Mouse (Mus musculus) forebrain, embryonic 13.5 days (tissue): ENCODE measurements around the gene Tmtc2. TPM values are rescaled to one million over a fixed set of nuclear protein-coding genes. Genes with fewer than 3 reads are reported as not detected.
A peak's percentile ranks its signal among the peaks of the same experiment; 100 is the strongest.

Experiments used
- ATAC-seq: fragments of 200-750 bp; cut with Nextera tagmentation; 2 replicates; pipeline ENCODE4 v1.8.0; 2017
- H3K27ac ChIP-seq: fragments of 300-500 bp; sonication (generic); 2 replicates; pipeline ENCODE4 v1.5.1; 2015; ENCODE audit warnings: inconsistent platforms, mild to moderate bottlenecking, moderate library complexity
- H3K27me3 ChIP-seq: fragments of 300-500 bp; sonication (generic); 2 replicates; pipeline ENCODE4 v1.6.1; 2015; ENCODE audit warnings: mild to moderate bottlenecking, inconsistent platforms
- H3K36me3 ChIP-seq: fragments of 300-500 bp; sonication (generic); 2 replicates; pipeline ENCODE4 v1.6.1; 2015; ENCODE audit warnings: mild to moderate bottlenecking, inconsistent platforms; ENCODE audit not compliant: poor library complexity, severe bottlenecking
- H3K4me1 ChIP-seq: fragments of 300-500 bp; sonication (generic); 2 replicates; pipeline ENCODE4 v1.6.1; 2015; ENCODE audit warnings: inconsistent platforms
- H3K4me2 ChIP-seq: fragments of 300-500 bp; sonication (generic); 2 replicates; pipeline ENCODE4 v1.6.1; 2015; ENCODE audit warnings: inconsistent platforms, mild to moderate bottlenecking, moderate library complexity
- H3K4me3 ChIP-seq: fragments of 300-500 bp; sonication (generic); 2 replicates; pipeline ENCODE4 v1.5.1; 2015; ENCODE audit warnings: mild to moderate bottlenecking, inconsistent platforms
- H3K9ac ChIP-seq: fragments of 300-500 bp; sonication (generic); 2 replicates; pipeline ENCODE4 v1.6.1; 2015; ENCODE audit warnings: mild to moderate bottlenecking, inconsistent platforms
- H3K9me3 ChIP-seq: fragments of 300-500 bp; sonication (generic); replicated peaks from 2 replicates; pipeline ENCODE4 v1.6.1; 2016; ENCODE audit warnings: inconsistent platforms
- WGBS: fragments of 180-500 bp; shearing (Covaris S2); methylation state at CpG from one replicate; pipeline ENCODE4 v1.1.7; 2015; 5-methylcytosine and 5-hydroxymethylcytosine counted together
- polyA plus RNA-seq: library from polyadenylated mRNA; unstranded; fragments of >200 nt; fragmentation: Nextera tagmentation; extraction: Ambion mirVana; gene quantifications from 2 replicates; pipeline ENCODE4 v1.2.1, GENCODE M21; 2015

The Tmtc2 gene
- polyA plus RNA-seq, 1 experiment from 2014 or later = 5.7 TPM

DNA sequence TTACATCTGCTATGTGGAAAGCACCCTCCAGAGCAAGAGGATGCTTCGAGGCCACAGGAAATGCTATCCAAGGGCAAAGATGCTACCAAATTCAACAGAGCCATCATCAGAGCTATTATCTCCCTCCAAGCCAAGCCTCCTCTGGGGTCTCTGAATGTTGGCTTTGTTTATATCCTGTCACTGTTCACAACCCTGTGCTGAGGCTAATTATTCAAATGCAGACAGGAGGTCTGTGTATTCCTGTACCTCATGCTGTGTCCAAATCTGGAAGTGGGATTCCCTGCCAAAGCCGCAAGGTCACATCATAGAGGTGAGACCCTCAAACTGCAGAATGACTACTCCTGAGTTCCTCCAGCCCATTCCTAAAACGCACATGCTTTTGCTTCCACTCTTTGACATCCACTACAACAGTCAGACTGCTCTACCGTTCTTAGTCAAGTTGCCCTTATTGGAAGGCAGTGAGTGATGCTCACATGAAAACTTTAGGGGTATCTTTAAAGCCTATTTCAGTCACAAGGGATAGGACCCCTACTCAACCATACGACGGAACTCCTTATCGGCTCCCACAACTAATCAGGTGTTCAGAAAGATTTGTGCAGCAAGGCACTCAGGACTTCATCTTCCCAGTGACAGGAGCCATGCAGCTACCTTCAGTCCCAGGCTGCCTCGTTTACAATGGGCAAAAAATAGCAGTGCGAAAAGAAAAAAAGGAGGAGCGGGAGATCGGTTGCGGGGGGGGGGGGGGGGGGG, 64.9 kb downstream of the Tmtc2 start:
- H3K27ac ChIP-seq = no peak overlapping the region
- peak overlapping the region; percentile 6; the same call in 1 of the 2 replicates for H3K4me3 ChIP-seq
- 43% methylated on average over 8 of the region's 12 CpGs for WGBS
- H3K9me3 ChIP-seq = no peaks in the 10 kb centered on the region
- H3K27me3 ChIP-seq = no peaks in the 10 kb centered on the region
- peaks cover 20% of the 10 kb centered on the region for H3K4me1 ChIP-seq
- no peak overlapping the region for H3K9ac ChIP-seq
- ATAC-seq = peak; percentile 46
- peak overlapping the region; percentile 39 for H3K4me2 ChIP-seq
- peaks cover 9% of the 10 kb centered on the region; the same call in 1 of the 2 replicates for H3K36me3 ChIP-seq

DNA sequence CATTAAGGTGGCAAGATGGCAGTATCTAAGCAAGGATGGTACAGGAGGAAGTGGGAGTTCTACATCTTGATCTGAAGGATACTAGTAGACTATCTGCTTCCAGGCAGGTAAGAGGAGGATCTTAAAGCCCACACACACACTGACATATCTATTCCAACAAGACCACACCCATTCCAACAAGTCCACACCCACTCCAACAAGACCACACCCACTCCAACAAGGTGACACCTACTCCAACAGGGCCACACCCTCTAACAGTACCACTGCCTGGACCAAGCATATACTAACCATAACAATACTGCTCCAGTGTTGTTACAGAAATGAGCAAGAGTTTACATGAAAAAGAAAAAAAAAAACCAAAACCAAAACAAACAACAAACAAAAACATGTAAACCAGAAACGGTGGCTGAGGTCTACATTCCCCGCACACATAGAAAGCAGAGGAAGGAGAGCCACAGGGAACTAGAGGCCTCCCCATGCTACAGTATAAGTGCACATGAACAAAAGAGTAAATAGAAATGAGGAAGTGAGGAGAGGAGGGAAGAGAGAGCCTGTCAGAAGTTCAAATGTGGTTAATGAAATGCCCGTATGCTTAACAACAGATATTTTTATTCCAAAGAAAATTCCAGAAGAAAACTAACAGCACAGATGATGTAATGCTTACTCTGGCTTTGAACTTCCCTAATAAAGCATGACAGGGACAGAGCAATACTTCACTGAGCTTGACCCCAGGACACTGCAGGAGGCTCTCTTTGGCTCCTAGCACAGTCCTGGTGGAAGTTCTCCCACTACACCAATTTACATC, 66.1 kb downstream of the Tmtc2 start:
- Histone ChIP-seq H3K36me3 (peaks cover 9% of the 10 kb centered on the region; the same call in 1 of the 2 replicates), H3K27ac (no peak overlapping the region), H3K4me1 (peaks cover 20% of the 10 kb centered on the region), H3K4me3 (no peak overlapping the region), H3K9me3 (no peaks in the 10 kb centered on the region), H3K4me2 (no peak overlapping the region), H3K27me3 (no peaks in the 10 kb centered on the region), H3K9ac (no peak overlapping the region)
- ATAC-seq = no peak
- WGBS = 75% methylated on average over 3 of the region's 3 CpGs

DNA sequence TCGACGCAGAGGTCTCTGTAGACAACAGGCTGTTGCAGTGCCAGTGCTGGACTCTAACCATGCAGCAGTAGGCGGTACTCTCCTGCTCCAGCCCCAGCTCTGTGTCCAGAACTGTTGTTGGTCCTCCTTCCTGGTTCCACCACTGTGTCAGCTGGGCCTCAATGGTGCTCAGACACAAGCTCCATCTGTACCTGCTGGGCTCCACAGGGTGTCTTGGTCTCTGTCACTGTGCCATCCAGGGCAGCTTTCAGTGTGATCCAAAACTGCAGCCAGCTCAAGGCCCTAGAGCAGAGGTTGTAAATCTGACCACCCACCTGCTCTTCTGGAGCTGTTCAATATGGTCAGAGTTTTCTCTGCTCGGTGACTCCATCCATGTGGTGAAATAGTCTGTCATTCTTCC, 68.2 kb downstream of the Tmtc2 start:
- ATAC-seq = no peak
- Histone ChIP-seq H3K4me3 (no peak overlapping the region), H3K9ac (no peak overlapping the region), H3K4me2 (no peak overlapping the region), H3K27ac (no peak overlapping the region), H3K36me3 (peaks cover 9% of the 10 kb centered on the region; the same call in 1 of the 2 replicates), H3K9me3 (no peaks in the 10 kb centered on the region), H3K27me3 (no peaks in the 10 kb centered on the region), H3K4me1 (peaks cover 16% of the 10 kb centered on the region)
- 93% methylated on average over 4 of the region's 4 CpGs for WGBS

- peaks cover 6% of the 10 kb centered on the region for H3K4me1 ChIP-seq
- no peak overlapping the region for H3K9ac ChIP-seq
- H3K27me3 ChIP-seq = no peaks in the 10 kb centered on the region
- H3K27ac ChIP-seq = no peak overlapping the region
- peaks cover 9% of the 10 kb centered on the region; the same call in 1 of the 2 replicates for H3K36me3 ChIP-seq
- WGBS = 95% methylated on average over 2 of the region's 2 CpGs
- ATAC-seq = no peak
- no peak overlapping the region for H3K4me2 ChIP-seq
- H3K4me3 ChIP-seq = no peak overlapping the region
- H3K9me3 ChIP-seq = no peaks in the 10 kb centered on the region
Measured at GRCm38 (mm10) chr10:105504472-105504871, 69.8 kb downstream of the Tmtc2 start.

- 63% methylated on average over 7 of the region's 7 CpGs for WGBS
- ATAC-seq = 0 out of 2 replicates have a peak, but pooled peaks have one; percentile 26
Measured at GRCm38 (mm10) chr10:105501736-105502135, 72.5 kb downstream of the Tmtc2 start.

GRCm38 (mm10) chr10:105500482-105500881, 73.8 kb downstream of the Tmtc2 start:
- Histone ChIP-seq H3K4me2 (no peak overlapping the region), H3K36me3 (no peaks in the 10 kb centered on the region), H3K9me3 (no peaks in the 10 kb centered on the region), H3K4me3 (no peak overlapping the region), H3K4me1 (no peaks in the 10 kb centered on the region), H3K27me3 (no peaks in the 10 kb centered on the region), H3K9ac (no peak overlapping the region), H3K27ac (no peak overlapping the region)
- ATAC-seq = no peak
- WGBS = 85% methylated on average over 4 of the region's 4 CpGs

More at GRCm38 (mm10) chr10:105501736-105502135, 72.5 kb downstream of the Tmtc2 start:
- Histone ChIP-seq H3K9me3 (no peaks in the 10 kb centered on the region), H3K4me1 (no peaks in the 10 kb centered on the region), H3K36me3 (peaks cover 9% of the 10 kb centered on the region; the same call in 1 of the 2 replicates), H3K27me3 (no peaks in the 10 kb centered on the region), H3K9ac (no peak overlapping the region), H3K27ac (no peak overlapping the region), H3K4me2 (no peak overlapping the region), H3K4me3 (no peak overlapping the region)

DNA sequence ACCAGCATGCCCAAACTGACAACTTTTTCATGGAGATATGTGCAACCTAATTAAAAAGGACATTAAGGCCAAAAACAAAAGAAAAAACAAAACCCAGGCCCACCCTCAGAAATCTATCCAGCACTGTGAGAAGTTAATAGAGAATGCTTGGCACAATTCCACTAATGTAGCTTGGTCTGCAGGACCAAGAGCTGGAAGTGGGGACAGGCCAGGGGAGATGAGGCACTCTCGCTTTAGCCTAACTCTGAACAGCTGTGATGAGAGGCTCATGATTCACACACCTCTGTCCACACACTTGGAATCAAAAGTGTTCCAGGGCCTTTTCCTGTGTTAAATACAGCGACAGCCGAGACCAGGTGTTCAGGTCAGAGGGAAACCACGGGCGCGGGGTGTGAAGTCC, 79.0 kb downstream of the Tmtc2 start:
- H3K9me3 ChIP-seq = no peaks in the 10 kb centered on the region
- H3K36me3 ChIP-seq = no peaks in the 10 kb centered on the region
- 0 out of 2 replicates have a peak, but pooled peaks cover 4% of the 10 kb centered on the region for H3K4me1 ChIP-seq
- H3K27ac ChIP-seq = no peak overlapping the region
- H3K4me3 ChIP-seq = no peak overlapping the region
- no peak for ATAC-seq
- H3K4me2 ChIP-seq = no peak overlapping the region
- 84% methylated on average over 6 of the region's 6 CpGs for WGBS
- peaks cover 5% of the 10 kb centered on the region; the same call in 1 of the 2 replicates for H3K27me3 ChIP-seq
- H3K9ac ChIP-seq = no peak overlapping the region

DNA sequence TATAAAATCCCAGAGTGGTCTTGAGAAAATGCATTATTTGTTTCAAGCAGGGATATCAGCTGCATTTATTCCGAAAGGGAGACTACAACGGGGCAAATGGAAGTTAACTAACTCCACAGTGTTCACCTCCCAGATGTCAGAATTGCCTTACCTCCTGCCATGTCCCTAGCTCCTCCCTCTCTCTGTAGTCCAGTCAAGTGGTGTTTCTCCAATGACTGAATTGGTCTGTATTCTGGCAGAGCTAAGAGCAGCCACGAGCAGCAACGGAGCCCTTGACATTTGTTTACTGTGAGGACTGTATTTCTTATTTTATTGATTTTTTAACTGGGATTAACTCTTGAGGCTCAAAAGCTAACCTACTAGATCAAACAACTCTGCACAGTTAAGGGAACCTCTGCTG, 81.8 kb downstream of the Tmtc2 start:
- Histone ChIP-seq H3K27ac (no peak overlapping the region), H3K4me3 (no peak overlapping the region), H3K9me3 (no peaks in the 10 kb centered on the region), H3K27me3 (peaks cover 5% of the 10 kb centered on the region; the same call in 1 of the 2 replicates), H3K4me2 (no peak overlapping the region), H3K4me1 (0 out of 2 replicates have a peak, but pooled peaks cover 4% of the 10 kb centered on the region), H3K9ac (no peak overlapping the region), H3K36me3 (no peaks in the 10 kb centered on the region)
- whole genome bisulfite sequencing = 50% methylated on average over 4 of the region's 4 CpGs
- no peak for ATAC-seq

DNA sequence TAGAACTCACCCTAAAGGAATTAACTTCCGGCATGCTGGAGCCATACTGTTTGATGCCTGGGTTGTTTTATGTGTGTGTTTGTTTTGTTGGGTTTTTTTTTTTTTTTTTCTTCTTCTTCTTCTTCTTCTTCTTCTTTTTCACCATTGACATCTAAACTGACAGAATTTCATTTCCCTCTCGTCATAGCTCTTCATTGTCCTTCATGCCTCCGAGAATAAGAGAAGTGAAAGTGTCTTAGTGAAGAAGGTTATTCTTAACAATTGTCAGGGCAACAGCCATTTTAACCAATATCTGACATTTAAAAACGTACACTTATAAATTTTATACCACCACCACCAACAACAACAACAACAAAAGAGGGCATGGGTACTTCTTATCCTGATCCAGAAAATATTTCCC, 83.5 kb downstream of the Tmtc2 start:
- Histone ChIP-seq H3K27me3 (peaks cover 5% of the 10 kb centered on the region; the same call in 1 of the 2 replicates), H3K27ac (no peak overlapping the region), H3K9ac (no peak overlapping the region), H3K4me1 (0 out of 2 replicates have a peak, but pooled peaks cover 8% of the 10 kb centered on the region), H3K4me2 (no peak overlapping the region), H3K4me3 (no peak overlapping the region), H3K36me3 (no peaks in the 10 kb centered on the region), H3K9me3 (no peaks in the 10 kb centered on the region)
- ATAC-seq = no peak
- WGBS = 81% methylated on average over 4 of the region's 4 CpGs

DNA sequence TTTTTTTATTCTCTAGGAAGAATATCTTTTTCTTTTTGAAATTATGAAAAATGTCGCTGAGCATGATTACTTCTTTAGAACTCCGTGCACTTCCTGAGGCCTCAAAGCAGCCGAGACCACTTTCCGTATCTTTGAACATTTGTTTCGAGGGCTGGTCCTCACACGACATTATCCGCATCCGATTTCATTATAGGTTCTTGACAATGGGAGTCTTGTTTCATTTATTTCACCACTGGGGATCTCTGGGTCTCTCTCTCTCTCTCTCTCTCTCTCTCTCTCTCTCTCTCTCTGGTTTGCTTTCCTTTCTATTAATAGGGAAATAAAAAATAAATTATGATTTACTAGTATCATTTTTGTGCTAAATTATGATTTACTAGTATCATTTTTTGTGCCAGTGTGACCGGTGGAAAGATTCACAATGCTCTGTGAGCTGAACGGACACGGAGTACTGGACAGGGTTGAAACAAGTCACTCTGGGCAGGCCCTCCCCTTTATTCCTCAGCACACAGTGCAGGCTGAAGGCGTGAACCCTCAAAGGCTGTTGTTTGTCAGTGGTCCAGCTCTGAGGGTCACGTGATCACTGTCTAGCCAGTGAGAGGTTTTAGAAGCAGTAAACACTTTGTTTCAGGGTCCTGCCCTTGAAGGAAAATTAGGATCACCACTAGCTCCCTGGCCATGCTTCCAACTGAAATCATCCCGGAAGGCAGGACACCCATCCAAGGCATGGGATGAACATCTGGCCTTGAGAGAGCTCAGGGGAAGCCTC, 84.1 kb downstream of the Tmtc2 start:
- no peak overlapping the region for H3K27ac ChIP-seq
- no peak overlapping the region for H3K4me3 ChIP-seq
- no peaks in the 10 kb centered on the region for H3K9me3 ChIP-seq
- WGBS = 55% methylated on average over 14 of the region's 14 CpGs
- 0 out of 2 replicates have a peak, but pooled peaks cover 8% of the 10 kb centered on the region for H3K4me1 ChIP-seq
- H3K4me2 ChIP-seq = no peak overlapping the region
- ATAC-seq = peak; percentile 79; the same call in 1 of the 2 replicates
- peaks cover 5% of the 10 kb centered on the region; the same call in 1 of the 2 replicates for H3K27me3 ChIP-seq
- no peaks in the 10 kb centered on the region for H3K36me3 ChIP-seq
- H3K9ac ChIP-seq = no peak overlapping the region

- no peak overlapping the region for H3K9ac ChIP-seq
- no peaks in the 10 kb centered on the region for H3K9me3 ChIP-seq
- H3K27ac ChIP-seq = no peak overlapping the region
- H3K4me2 ChIP-seq = no peak overlapping the region
- no peak for ATAC-seq
- H3K36me3 ChIP-seq = no peaks in the 10 kb centered on the region
- H3K27me3 ChIP-seq = peaks cover 11% of the 10 kb centered on the region
- WGBS = 14% methylated on average over 4 of the region's 4 CpGs
- peaks cover 19% of the 10 kb centered on the region for H3K4me1 ChIP-seq
- H3K4me3 ChIP-seq = no peak overlapping the region
Measured at GRCm38 (mm10) chr10:105486977-105487376, 87.3 kb downstream of the Tmtc2 start.
